Mouse (Mus musculus) liver, adult 2 months (tissue): ENCODE measurements at regions not wholly inside any gene's neighbourhood (a gene's known extent, or its start where the extent isn't known, plus 50 kb on each side); places are given as distances from the start of the nearest gene placed in this dataset.

ENCODE experiments used
- CTCF ChIP-seq: fragments of 200-500 bp; IDR thresholded peaks from 2 replicates; pipeline ENCODE4 v1.5.1; 2011; ENCODE audit warnings: low read depth, low read length, control low read depth
- POLR2A ChIP-seq: fragments of 200-500 bp; IDR thresholded peaks from 2 replicates; pipeline ENCODE4 v1.6.1; 2011; ENCODE audit warnings: low read length, control low read depth; ENCODE audit not compliant: insufficient read depth; ENCODE audit errors: extremely low read depth

DNA sequence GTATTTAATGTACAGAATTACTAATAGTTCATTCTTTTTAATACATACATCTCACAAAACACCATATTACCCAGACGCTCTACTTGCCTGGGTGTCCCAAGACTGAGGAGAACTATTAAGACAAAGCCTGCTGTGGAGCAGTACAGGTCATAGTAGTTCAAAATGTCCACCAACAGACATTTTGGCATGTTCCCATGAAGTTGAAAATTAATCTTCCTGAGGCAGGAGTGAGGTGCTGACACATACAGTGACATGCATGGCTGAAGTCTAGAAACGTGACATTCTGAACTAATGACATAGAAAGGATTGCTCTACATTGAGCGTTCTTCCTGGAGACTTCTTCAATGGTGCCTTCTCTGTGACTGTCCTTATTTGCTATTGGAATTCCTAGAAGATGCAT lies 264.6 kb upstream of the Rbfox1 start:
- TF ChIP-seq CTCF (no peak), POLR2A (no peak)
